Mouse (Mus musculus): ENCODE results near the gene Gm49776.

The Gm49776 gene

DNA sequence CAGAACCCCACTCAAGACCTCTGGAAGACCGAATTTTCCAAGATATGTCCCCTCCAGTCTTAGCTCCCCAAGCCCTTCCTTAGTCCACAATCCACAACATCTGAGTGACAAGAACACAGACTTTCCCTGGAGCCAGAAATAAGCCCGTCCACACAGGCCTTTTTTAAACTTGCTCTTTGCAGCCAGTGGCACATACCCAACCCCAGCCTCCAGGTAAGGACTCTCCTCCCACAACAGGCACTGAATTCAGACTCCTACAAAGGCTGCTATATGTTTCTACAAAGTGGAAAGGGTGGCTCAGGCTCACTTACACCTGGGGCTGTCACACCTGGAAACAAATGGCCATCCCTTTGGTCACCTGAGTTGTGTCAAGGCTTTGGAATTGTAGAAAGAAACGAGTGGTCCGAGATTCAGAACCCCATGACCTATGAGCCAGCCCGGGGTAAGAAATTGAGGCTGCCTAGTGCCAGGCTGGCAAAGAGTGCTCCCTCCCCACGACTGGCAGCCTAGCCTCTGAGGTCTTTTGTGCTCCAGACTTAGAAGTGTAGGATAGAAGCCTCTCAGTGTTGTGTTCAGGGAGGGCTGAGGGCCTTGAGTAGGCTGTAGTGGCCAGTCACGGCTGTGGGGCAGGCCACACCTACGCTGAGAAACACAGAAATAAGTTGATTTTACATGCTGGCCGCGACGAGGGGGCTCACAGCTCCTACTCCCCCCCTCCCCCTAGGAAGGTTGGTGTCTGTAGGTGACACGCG is 24.0 kb downstream of the Gm49776 start:
- no peak for DNase-seq

DNA sequence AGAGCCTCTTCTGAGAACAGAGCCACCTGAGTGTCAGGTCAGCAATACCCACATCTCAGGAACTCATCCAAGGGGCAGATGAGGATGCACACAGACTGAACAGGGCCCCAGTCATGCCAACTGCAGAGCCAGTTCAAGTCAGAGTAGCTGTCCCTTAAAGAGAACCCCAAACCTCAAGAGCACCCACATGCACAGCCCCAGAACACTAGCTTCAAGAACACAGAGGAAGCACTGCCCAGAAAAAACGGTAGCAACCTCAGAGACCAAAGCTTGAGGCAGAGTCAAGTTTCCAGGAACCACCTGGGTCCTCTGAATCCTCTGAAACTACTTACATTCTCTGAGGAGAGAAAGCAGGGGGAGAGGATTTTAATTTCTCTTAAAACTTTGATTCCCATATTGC is 24.7 kb downstream of the Gm49776 start:
- no peak for DNase-seq

DNA sequence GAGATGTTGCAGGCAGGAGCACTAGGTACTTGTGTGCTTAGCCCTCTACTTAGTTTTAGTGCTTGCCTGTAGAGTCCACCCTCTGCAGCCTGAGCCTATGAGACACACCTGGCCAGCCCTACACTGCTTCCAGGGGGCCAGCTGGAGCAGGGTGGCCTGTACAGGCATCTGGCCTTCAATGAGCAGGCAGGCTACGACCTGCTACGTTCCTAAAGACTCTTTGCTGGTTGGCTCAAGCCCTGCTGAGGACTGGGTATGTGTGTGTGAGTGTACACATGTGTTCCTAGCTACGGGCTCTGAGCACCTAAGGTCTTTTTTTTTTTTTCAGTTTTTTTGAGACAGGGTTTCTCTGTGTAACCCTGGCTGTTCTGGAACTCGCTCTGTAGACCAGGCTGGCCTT is 26.7 kb downstream of the Gm49776 start:
- no peak for DNase-seq

DNA sequence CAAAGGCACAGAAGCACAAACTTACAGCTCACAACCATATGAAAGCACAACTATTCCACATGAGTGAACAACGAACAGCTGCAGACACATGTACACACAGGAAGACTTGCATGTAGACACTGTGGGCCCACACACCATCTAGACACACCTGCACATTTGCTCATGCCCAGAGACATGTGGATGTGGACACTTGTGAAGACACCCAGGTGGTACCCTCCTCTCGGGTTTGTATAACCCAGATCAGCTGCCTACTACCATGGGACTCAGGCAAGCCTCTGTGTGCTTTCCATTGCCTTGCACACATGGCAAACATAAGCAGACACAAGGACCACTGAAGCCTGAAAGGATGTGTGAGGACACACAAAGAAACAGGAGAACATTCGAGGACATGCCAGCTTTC is 27.1 kb downstream of the Gm49776 start:
- no peak for DNase-seq

DNA sequence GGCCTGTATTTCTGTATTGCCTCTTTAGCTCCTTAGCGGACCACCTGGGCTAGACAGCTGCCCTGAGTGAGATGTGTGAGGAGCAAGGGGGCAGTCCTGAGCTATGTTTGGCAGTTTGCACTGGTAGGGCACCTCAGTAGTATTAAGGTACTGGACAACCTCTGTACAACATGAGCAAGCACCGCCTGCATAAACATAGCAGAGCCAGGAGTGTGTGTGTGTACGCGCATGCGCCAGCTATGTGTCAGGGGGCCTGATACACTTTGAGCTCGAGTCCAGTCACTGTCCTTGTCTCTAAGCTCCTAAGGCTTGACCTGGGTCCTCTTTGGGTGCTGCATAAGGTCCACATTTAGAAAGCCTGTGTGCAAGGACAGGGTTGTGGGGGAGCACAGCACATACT is 27.5 kb downstream of the Gm49776 start:
- DNase-seq, result no peak

DNA sequence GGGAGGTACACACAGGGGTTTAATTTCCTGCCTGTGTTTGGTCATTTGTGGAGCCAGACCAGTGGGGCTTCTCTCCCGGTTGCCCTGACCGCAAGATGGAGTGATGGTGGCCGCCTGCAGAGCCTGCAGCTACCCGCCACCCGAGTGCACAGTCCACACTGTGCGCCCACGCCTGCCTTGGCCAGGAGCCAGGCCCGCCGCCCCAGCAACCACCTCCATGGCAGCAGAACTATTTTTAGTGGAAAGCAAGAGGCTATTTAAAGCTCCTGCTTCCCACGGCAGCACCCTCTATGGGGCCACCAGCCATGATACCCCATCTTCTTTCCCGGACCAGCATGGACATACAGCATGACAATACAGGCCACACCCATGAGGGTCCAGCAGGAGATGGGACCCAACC is 28.5 kb downstream of the Gm49776 start:
- DNase-seq, result no peak

DNA sequence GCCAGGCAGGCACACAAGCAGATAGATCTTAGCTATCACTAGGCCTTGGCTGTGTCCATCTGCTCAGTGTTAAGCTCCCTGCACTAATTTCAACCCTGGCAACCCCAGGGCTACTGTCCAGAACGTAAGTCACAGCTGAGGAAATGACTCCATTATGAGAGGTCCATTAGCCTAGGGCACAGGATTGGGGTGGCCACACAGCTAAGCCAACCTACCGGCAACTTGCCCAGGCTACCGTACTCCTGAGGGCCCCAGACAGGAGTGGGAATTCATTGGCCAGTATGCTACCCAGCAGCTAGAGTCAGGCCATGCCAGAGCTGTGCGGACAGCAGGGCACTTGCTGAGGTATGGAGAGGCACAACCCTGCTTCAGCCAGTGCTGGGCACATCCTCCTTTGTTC is 29.3 kb downstream of the Gm49776 start:
- DNase-seq, result no peak

DNA sequence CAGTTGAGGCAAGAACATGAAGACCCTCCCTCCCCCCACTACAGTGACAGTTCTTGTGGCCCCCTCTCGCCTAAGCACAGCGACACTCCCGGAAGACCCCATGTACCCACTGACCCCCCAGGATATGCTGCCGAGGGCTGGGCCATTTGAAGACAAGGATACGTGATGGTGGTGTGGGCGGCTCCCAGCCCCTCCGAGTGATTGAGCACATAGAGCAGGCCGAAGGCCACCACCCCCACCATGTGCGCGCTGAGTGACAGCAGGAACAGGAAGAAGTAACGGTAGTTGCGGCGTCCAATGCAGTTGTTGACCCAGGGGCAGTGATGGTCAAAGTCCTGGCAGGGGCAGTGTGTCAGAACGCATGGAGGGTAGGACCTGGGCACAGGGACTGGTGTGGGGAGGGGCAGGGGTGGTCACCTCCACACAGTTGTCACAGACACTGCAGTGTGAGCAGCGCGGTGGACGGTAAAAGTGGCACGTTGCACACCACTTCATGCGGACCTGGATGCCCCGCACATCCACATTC is 30.2 kb downstream of the Gm49776 start:
- DNase-seq, result no peak

DNA sequence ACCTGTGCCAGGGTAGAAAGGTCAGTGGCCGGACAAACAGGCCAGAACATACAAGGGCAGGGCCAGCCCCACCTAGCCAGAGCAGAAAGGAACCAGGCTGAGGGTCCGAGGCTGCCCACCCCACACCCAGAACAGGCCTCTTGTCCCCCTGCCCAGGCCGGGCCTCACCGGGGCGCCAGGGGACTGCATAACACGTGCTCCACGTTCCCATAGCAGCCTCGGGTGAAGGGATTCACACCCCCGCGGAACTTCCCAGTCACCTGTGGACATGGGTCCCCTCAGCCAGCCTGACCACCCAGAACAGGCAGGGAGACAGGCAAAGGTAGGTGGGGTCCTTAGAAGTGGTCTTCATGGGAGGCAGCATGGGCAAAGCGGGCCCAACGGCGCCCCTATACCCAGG is 30.9 kb downstream of the Gm49776 start:
- no peak for DNase-seq

DNA sequence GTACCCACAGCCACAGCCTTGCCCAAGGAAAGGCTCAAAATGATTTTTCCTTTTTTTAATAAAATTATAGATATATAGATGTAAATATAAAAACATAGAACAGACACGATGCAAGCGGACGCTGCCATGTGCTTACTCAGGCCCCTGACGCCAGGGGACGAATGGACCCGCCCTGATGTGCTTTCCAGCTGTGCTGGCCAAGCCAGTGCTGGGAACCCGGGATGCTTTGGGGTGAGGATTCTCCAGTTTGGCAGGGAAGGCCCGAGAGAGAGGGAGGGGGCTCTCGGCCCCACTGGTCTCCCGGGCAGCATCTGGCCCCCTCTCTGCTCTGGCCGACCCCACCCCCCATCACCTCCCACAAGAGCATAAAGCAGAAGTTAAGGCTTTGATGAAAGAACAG is 35.9 kb downstream of the Gm49776 start:
- no peak for DNase-seq

DNA sequence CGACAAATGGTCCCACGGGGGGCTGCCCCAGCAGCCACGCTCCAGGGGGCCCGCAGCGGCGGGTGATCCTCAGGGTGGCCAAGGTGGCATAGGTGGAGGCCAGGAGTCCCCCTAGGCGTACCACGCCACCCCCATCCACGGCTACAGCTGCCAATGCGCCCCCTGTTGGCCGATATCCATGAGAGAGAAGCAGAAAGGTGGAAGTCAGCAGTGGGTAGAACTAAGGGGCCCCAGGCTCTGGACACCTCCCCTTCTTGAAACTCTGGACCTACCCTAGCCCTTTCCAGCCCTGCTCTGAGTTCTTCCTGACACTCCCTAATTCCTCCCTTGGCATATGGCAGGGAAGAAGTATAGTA is 36.6 kb downstream of the Gm49776 start:
- no peak for DNase-seq

DNA sequence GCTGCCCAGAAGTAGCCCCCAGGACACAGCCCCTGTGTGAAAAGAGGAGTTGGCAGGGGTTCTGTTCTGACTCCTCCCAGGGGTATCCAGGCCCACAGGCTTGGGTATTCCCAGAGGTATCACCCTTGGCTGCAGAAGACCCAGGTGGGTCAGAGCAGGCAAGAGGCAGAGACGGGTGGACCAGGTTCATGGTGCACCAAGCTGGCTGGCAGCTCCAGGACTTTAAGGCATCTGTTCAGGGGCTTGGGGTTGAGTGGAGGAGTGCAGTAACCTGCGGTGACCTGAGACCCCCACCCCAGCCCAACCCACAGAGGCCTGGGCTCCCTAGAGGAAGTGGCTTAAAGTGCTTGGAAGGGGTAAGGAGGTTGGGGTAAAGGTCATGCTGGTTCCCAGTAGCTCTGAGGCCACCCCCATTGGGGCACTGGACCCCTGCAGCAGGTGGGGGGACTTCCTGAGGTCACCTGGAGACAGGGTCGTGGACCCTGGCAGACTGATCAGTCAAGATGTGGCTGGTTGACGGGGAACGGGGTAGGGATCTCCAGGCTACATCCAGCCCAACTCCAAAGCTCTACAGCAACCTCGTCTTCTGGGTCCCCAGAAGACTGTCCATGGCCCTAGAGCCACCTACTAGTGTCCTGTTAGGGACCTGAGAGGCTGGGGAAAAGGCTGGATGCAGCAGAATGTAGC is 37.1 kb downstream of the Gm49776 start:
- no peak for DNase-seq

DNA sequence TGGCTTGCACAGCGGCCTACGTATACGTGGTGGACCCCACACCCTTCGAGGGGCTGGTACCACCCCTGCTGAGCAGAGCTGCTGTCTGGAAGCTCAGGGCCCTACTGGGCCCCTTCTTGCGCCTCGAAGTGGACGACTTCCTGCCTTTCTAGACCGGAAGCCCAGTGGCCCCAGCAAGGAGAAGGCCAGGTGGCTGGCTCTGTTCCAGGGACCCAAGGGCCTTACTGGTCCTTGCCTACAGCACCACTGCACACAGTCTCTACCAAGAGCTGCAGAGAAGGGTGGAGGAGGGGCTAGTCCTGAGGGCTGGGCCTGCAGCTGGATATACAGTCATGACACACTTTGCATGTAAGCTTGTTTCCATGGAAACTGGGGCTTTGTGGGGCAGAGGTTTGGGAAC is 38.1 kb downstream of the Gm49776 start:
- DNase-seq, result no peak

DNA sequence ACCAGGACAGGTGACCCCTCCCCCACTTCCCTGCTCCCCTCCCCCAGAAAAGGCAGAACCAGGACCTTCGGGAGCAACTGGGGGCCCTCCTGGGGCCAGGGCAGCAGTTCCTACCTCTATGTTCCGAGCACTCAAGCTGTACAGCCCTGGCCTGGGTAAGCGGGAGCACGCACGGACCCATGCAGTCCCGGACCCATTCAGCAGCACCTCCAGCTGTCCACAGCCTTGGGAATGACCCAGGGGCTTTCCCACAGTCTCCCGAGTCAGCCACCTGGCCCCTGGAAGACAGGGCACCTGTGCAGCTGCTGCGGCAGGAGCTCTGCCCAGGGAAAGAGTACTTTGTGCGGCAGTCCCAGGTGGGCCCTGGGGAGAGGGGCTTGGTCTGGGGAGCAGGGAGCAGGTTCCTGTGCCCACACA is 39.5 kb downstream of the Gm49776 start:
- no peak for DNase-seq

DNA sequence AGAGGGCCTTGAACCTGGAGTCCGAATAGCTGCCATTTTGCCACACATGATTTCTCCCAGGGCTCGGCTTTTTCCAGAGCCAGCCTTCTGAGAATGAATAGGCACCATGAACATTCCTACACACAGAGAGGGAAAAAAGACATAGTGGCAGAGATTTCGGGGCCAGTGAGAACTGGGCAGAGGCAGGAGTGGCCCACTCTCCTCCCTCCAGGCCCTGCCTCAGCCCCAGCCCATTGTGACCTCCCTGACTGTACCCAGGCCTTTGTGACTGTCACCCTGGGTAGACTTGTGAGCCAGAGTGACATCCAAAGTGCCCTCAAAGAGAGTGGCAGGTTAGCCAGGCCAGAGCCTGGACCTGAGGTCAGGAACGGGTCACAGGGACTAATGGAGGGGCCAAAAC is 40.5 kb downstream of the Gm49776 start, which contains the start of gene Ccdc188:
Ccdc188 (plus strand) TSS at position 301 of the 400 bp plus-strand sequence.
- no peak for DNase-seq

DNA sequence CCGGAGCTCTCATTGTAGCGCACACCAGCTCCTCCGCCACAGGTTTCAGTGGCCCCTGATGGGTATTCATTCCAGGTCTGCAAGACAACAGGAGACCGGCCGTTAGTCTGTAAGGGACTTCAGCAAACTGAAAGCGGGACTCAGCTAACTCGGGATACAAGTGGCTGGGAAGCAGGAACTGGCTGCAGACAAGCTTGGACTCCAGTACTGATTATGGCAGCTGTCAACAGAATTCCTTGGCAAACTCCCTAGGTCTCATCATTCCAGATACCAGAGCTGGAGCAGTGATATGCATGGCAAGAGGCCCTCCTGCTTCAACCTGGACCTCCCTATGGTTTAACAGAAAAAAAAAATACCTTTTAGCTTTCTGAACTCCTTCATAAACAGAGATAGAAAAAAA is 43.3 kb downstream of the Gm49776 start:
- DNase-seq, result no peak

DNA sequence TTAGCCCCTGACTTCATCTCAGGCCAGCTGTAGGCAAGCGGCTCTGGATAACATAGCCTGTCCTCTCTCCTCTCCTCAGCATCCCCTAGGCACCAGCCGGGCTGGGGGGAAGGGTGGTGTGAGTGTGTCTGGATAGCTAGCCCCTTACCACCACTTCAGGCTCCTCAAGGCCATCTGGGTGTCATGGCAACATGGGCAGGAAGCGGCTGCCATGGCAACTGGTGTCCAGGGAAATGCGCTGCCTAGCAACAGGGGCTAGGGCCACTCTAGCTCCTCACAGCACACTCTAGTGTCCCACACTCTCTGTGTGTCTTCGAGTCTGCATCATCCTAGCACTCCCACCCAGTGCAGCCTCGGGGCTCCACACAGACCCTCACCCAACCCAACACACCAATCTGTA is 44.4 kb downstream of the Gm49776 start:
- DNase-seq, result no peak

DNA sequence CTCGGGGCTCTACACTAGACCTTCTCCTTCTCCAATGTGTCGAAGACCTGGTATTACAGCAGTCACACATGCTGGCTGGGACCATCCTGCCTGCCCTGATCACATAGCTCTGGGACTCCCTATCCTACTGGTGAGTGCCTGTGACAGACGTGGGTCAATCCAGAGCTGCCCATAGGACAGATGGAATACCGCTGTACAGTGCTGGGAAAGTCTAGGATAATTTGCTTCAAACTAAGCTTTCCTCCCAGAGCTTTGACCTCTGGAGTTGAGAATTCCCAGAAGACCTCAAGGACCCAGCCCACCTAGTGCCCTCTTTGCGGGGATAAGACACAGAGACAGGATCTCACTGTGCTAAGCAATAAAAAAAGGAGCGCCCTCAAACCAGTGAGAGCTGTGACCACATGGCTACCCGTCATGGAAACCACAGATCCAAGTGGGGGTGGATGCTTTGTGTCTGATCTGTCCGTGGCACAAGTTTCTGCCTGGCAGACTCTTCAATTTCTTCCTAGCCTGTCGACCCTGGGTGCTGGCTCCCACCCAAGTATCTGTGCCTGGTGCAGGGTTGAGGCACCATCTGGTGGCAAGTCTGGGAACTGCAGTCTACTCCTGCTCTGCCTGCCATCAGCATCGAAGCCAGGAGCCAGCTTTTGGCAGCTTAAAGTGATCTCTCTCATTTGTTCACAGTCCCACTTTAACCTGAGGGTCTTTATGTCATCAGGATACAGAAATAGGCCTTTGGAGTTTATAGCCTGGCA is 46.5 kb downstream of the Gm49776 start:
- DNase-seq, result peak; percentile 92

DNA sequence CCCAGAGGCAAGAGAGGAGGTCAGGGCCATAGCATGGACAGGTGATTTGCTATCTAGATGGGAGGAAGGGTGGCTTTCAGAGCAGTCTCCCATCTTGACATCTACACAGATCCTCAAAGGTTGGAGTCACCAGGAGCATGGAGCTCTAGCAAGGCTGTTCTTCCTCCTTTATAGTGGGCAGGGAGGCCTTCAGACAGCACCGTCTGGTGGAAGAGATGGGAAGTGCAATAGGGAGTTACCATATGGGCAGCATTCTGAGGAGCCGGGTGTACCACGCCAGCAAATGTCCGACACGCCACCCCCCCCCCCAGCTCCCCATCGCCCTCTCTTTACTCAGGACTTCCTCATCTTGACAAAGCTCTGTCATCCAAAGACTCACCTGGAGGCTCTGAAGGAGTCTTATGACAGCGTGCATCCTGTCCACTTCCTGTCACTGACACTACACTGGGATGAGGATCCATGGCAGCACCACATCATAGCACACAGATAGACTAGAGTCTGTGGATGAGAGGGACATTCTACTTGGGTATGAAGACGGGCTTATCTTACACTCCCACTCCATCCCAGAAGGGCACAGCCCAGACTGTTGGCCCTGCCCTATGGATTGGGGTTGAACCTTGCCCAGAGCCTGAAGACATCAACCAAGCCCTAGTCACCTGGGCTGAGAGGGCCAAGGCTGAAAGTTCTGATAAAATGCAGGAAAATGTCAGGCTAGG is 47.3 kb downstream of the Gm49776 start:
- DNase-seq, result peak; percentile 78

DNA sequence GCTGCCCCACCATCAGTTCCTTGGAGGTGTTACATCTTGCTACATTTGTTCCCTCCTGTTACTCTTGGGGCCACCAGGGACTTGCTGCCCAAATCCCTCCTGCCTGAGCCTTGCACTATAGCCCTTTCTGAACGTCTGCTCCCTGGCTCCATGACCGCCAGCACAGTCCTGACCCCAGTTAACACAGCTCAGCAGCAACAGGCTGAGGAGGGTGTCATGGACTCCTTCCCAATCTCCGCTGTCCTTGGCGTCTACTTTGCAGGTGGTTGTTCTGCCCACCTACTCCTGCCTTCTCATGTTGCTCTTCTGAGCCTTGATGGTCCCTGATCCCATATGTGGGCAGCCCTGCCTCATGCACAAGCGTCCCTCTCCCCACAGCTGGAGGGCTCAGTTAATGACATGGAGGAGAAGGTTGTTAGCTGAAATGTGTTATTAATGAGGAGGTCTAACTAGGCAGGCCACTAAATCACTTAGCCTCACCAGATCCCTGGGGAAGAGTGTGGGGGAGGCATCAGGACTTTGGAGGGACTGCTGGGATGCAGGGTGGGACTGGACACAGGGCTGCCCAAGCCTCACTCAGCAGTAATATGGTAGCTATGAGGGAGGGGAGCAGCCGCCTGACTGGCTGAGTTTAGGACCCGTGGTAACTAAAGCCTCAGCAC is 54.6 kb downstream of the Gm49776 start:
- no peak for DNase-seq

DNA sequence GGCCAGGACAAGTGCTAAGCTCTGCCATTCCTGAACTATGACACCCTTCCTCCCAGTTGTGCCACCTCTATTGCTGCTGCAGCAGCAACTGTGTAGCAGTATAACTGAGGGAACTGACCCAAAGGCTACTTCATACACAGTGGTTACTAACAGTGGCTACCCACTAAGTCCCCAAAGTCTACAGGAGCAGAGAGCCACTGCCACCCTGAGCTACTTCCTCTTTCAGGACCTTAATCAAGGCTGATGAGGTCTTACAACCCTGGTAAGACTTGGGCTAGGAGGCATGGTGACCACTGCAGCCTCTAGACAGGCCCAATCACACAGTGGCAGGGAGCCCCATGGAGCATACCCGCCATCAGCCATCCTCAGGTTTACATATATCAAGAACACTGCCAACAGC is 56.1 kb downstream of the Gm49776 start:
- no peak for DNase-seq

DNA sequence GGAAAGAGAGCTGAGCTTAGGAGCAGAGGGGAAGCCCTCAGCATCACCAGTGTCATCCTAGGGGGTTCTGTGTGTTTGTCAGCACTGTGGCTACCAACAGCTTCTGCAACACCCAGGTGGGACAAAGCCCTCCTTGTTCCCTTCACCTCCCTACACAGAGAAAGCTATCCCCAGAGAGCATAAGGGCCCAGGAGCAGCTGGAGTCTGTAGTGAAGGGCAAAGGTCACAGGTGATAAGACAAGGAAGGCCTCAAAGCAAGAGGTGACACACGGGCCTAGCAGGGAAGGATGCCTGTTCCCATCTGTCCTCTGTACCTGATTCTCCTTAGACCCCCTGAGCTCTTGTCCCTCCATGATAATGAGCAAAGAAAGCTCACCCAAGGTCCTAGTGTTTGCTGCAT is 56.5 kb downstream of the Gm49776 start:
- no peak for DNase-seq

DNA sequence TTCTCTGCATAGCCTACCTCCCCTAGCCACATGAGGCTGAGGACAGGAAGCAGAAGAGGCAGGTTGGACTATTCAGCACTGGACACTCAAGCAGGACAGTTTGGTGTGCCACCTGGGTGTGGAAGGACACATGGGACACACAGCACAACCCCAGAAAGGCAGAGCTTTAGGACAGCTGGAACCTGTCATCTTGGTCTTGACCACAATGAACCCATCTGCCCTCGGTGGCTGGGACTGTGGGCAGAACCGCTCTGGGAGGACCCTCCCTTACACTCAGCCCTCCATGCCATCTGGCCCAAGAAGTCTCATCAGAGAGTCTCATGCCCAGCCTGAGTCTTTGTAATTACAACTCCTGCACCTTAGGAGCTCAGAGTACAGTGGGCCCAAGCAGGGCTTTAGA is 58.1 kb downstream of the Gm49776 start:
- DNase-seq, result no peak
